Mouse (Mus musculus): ENCODE measurements around the gene Sfxn5.

Gene Sfxn5

GRCm38 (mm10) chr6:85280871-85281270 is 52.4 kb downstream of the Sfxn5 start:
- DNase-seq, result no peak

DNA sequence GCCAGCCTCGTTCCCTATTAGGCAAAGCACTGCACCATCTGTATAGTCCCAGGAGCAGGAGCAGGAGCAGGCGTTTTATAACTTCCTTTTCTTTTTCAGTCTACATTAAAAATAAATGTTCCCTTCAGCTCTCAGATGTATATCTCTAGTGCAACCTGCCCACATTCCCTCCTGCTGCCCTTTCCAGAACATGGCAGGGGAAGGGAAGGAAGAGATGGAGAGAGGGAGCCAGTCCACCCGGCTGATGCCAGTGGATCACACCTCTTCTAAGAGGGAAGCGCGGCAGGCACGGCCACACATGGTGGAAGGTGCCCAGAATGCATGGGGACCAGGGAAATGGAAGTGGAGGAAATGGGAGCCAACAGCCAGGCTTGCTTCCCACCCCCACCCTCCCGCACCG is 56.7 kb downstream of the Sfxn5 start:
- no peak for DNase-seq

- no peak for DNase-seq
These were observed 60.8 kb downstream of the Sfxn5 start for GRCm38 (mm10) chr6:85272436-85272835.

GRCm38 (mm10) chr6:85266060-85266459 is 67.2 kb downstream of the Sfxn5 start:
- no peak for DNase-seq

- no peak for DNase-seq
These were observed 68.2 kb downstream of the Sfxn5 start for GRCm38 (mm10) chr6:85264982-85265518.

GRCm38 (mm10) chr6:85262865-85263515 is 70.2 kb downstream of the Sfxn5 start:
- peak; percentile 43 for DNase-seq

GRCm38 (mm10) chr6:85259094-85259630 is 74.1 kb downstream of the Sfxn5 start:
- DNase-seq, result no peak

GRCm38 (mm10) chr6:85255578-85255977 is 77.6 kb downstream of the Sfxn5 start:
- DNase-seq, result no peak

DNA sequence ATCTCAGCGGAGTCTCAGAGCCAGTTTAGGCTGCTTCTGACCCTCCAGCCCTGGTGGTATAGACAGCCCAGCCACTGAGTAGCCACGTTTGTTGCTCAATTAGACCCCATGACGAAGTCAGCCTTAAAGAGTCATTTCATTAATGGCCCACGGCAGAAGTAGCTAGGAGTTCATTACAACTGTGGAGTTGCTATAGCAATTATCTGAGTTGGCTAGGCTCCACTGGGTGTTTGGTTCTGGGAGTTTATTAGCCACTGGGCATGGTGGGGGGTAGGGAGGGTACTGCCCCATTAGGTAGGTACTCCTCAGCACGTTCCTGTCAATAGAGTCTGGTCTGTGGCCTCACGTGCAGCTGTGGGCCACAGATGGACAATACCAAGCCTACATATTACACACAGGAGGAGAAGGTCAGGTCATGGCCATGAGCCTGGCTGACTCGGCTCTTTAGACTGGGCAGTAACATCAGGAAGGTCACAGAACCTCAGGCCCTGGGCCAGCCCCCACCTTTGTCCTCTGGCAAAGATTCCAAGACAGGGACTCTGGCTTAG is 79.2 kb downstream of the Sfxn5 start:
- DNase-seq, result no peak

DNA sequence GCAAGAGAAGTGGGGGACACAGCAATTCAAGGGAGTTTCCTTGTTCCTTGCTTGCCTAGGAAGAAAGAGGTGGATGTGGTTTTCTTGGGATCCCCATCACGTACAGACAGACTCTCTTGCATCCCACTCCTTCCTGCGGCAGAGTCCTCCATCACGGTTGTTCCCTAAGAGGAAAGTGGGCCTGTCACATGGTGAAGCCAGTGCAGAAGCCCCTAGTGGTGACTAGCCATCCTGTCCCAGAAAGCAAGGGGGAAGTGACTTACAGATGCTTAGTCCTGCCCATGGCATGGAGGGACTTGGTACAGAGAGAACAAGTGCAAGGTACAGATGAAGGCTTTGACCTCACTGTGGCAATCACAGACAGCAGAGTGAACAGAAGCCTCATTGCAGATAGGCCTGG is 79.9 kb downstream of the Sfxn5 start:
- DNase-seq, result no peak

DNA sequence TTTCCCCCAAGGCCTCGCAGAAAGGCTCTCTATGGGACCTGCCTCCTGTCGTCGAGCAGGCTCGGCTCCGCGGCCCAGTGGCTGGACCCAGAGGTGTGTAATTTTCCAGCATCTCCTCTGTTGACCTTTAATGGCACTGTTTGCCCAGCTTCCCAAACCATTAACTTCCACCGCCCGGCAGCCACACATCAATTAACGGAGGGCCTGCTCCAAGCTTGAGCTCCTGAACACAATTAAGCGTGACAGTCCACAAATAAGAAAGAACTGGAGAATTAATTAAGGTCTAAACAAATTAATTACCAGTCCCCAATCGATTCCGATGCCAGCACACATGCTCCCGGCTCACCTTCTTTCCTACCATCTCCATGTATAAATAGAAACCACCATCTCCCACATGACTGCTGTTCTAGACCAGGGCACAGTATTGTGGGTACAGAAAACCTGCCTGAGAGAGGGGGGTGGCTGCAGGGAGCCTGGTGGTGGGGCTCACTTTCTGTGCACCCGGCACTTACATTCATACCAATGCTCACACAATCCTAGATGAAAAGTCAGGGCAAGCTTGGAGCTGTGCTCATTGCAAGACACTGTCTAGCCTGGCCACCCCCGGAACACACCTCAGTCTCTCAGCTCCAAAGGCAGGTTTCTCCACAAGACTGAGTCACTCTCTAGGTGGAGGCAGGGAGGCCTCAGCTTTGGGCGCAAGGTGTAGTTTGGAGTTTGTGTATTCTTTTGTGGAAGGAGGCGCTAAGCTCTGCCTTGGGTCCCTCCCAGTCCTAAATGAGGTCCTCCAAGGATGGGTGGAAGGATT is 80.8 kb downstream of the Sfxn5 start:
- no peak for DNase-seq

- no peak for DNase-seq
These were observed 82.4 kb downstream of the Sfxn5 start for GRCm38 (mm10) chr6:85250811-85251241.

DNA sequence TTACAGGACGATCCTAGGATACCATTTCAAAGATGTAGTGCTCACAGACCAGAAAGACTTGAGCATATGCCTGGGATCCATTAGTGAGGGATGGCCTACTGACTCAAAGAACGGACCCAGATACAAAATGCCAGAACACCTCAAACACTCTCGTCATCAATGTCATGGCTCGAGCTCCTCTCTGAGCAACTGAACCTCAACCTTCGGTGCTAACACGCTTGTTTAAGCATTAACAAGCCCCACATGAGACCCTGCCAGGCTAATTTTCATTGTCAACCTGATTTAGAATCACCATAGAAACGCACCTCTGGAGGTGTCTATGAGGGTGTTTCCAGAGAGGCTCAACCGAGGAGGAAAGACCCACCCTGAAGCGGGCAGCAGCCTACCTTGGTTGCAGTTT is 83.4 kb downstream of the Sfxn5 start:
- DNase-seq, result no peak

GRCm38 (mm10) chr6:85239044-85239489 is 94.2 kb downstream of the Sfxn5 start:
- DNase-seq, result peak; percentile 65

GRCm38 (mm10) chr6:85237595-85238337 is 95.5 kb downstream of the Sfxn5 start:
- peak; percentile 24 for DNase-seq

DNA sequence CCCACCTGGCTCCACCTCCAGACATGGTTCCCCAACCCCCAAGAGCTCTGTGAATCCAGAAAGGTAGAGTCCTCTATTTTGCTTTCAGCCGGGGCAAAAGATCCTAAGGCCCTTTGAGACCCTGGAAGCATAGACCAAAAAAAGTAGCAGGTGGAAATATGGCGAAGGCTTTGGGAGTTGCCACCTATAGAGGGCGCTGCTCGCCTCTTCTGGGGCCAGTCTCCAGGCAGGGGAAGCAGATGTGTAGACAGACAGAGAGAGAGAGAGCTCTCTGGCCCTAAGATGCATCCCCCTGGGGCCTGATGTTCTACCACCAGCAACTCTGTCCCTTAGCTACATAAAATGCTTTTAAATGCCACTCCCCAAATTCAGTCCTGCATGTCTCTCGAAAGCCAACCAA is 96.2 kb downstream of the Sfxn5 start:
- DNase-seq, result peak; percentile 35

DNA sequence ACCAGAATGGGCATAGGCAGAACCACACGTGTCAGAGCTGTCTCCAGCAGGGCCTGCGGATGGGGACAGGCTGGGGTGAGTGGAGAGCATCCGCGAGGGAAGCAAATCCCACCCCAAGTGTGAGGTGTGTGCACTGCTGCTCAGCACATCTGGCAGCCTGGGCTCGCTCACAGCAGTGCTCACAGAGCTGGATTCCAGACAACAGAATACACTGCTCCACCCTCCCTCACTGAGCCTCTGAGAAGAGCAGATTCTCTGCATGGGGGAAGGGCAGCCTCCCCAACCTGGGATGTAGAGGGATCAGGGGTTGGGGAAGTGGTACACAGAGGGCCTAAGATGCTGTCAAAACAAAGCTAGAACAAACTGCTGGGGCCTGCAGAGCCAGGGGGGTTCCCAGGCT is 98.4 kb downstream of the Sfxn5 start:
- DNase-seq, result no peak

- no peak for DNase-seq
These were observed 100.2 kb downstream of the Sfxn5 start for GRCm38 (mm10) chr6:85232836-85233623.

GRCm38 (mm10) chr6:85232045-85232444 is 101.2 kb downstream of the Sfxn5 start:
- no peak for DNase-seq

DNA sequence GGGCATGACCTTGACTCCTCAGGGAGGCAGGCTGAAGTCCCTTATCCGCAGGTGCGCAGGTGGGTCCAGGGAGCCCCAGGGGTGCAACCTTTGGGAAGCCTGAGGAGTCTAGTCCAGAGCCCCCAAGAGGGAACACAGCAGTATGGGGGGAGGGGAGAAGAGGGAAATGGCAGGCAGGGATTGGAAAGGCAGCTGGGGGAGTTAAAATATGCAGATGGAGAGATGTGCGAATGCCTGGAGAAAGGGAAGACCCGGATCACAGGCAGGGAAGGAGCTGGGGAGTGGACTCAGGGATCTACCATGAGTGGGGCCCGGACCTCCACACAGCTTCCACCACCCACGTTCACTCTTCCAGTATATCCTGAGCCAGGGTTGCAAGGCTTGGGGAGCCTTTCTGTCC is 101.8 kb downstream of the Sfxn5 start:
- DNase-seq, result no peak

DNA sequence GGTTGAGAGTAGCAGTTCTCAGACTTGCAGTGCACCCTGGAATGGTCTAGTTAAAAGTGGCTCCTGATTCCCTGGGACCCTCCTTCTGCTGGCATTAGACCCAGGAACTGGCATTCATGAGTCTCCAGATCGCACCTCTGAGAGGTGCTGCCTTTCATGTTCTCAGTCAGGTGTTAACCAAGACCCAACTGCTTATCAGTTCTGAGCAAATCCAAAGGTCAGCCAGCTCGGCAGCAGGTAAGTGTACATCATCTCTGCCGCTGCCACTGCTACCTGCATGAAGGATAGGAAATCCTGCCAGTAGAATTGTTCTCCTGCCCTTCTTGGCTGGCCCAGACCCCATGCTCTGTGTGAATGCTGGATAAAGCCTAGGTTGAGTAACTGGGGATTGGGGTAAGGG is 102.5 kb downstream of the Sfxn5 start:
- DNase-seq, result no peak

DNA sequence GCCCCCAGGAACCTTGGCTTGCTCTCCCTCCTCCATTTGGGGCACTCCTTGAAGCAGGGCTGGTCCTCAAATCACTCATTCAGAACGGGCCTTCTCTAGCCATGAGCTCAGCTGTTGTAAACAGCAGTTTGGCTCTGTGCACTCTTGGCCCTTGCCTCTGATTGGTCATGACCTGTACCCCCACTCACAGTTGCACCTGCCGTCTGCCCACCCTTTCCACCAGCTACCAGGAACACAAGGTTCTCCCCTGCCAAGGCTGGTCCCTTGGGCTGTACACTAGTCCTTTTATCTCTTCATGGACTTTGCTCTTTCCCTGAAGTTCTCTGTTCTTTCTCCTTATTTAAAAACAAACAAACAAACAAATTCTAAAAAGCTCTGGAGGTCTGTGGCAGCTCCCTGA is 105.7 kb downstream of the Sfxn5 start:
- DNase-seq, result no peak
